Mouse (Mus musculus): ENCODE results near the gene Gm5767.
A peak's percentile ranks its signal among the peaks of the same experiment; 100 is the strongest.

Gene Gm5767

GRCm38 (mm10) chr16:8670041-8671035, 10.2 kb upstream of the Gm5767 start:
- no peak for DNase-seq (ENCODE audit: low spot score in 2 of 2)

GRCm38 (mm10) chr16:8671551-8672349, 8.8 kb upstream of the Gm5767 start, which contains the start of gene Carhsp1:
Carhsp1 (minus strand) TSS chr16:8672155.
- DNase-seq (ENCODE audit: low spot score in 2 of 2), result peak; percentile 60 to 76

GRCm38 (mm10) chr16:8672350-8672687, 8.3 kb upstream of the Gm5767 start:
- no peak for DNase-seq (ENCODE audit: low spot score in 2 of 2)

GRCm38 (mm10) chr16:8672811-8673210, 7.8 kb upstream of the Gm5767 start:
- DNase-seq (ENCODE audit: low spot score in 2 of 2), result no peak

GRCm38 (mm10) chr16:8673343-8673742, 7.2 kb upstream of the Gm5767 start:
- DNase-seq (ENCODE audit: low spot score in 2 of 2), result no peak

GRCm38 (mm10) chr16:8674165-8674564, 6.4 kb upstream of the Gm5767 start:
- DNase-seq (ENCODE audit: low spot score in 2 of 2), result no peak

GRCm38 (mm10) chr16:8675559-8675958, 5.0 kb upstream of the Gm5767 start:
- no peak for DNase-seq (ENCODE audit: low spot score in 2 of 2)

GRCm38 (mm10) chr16:8676228-8676627, 4.3 kb upstream of the Gm5767 start:
- no peak for DNase-seq (ENCODE audit: low spot score in 2 of 2)

- no peak for DNase-seq (ENCODE audit: low spot score in 2 of 2)
Observed at GRCm38 (mm10) chr16:8676800-8677199, 3.8 kb upstream of the Gm5767 start.

- DNase-seq (ENCODE audit: low spot score in 2 of 2), result no peak
Observed at GRCm38 (mm10) chr16:8678035-8678434, 2.5 kb upstream of the Gm5767 start.

- no peak for DNase-seq (ENCODE audit: low spot score in 2 of 2)
Observed at GRCm38 (mm10) chr16:8678676-8679075, 1.9 kb upstream of the Gm5767 start.

GRCm38 (mm10) chr16:8679780-8680179, 790 bp upstream of the Gm5767 start:
- DNase-seq (ENCODE audit: low spot score in 2 of 2), result no peak

GRCm38 (mm10) chr16:8685087-8685486, 4.5 kb downstream of the Gm5767 start:
- no peak for DNase-seq (ENCODE audit: low spot score in 2 of 2)

GRCm38 (mm10) chr16:8686121-8686870, 5.7 kb downstream of the Gm5767 start:
- peak; percentile 55 to 58 for DNase-seq (ENCODE audit: low spot score in 2 of 2)

GRCm38 (mm10) chr16:8686871-8687535, 6.4 kb downstream of the Gm5767 start:
- no peak for DNase-seq (ENCODE audit: low spot score in 2 of 2)

- no peak for DNase-seq (ENCODE audit: low spot score in 2 of 2)
Observed at GRCm38 (mm10) chr16:8687559-8688112, 7.1 kb downstream of the Gm5767 start.

GRCm38 (mm10) chr16:8689979-8690656, 9.5 kb downstream of the Gm5767 start:
- no peak for DNase-seq (ENCODE audit: low spot score in 2 of 2)

- DNase-seq (ENCODE audit: low spot score in 2 of 2), result no peak
Observed at GRCm38 (mm10) chr16:8691206-8691605, 10.6 kb downstream of the Gm5767 start.

GRCm38 (mm10) chr16:8699556-8699955, 19.0 kb downstream of the Gm5767 start:
- no peak for DNase-seq (ENCODE audit: low spot score in 2 of 2)

GRCm38 (mm10) chr16:8700586-8700985, 20.0 kb downstream of the Gm5767 start:
- no peak for DNase-seq (ENCODE audit: low spot score in 2 of 2)
